8 mouse cellular contexts compared by ENCODE assay signal in genomic region chr16:94362174-94362873, GRCm38 (mm10). TPM values are rescaled to one million over a fixed set of nuclear protein-coding genes. Genes with fewer than 3 reads are reported as not detected.
DNase-seq lines count a peak whose midpoint lies in the region; ATAC-seq lines count a peak whose summit lies in the region.

No protein-coding gene starts in this region.

- H3K4me3 ChIP-seq in megakaryocyte, embryonic 14.5 days (replicated peaks): peak overlapping the region; percentile 76
- no peak overlapping the region for H3K4me3 ChIP-seq in hindbrain, embryonic 15.5 days
- H3K4me3 ChIP-seq in lung, embryonic 15.5 days: no peak overlapping the region

- 42% methylated on average over 10 of the region's 10 CpGs for WGBS in hindbrain, embryonic 15.5 days
- WGBS in lung, embryonic 15.5 days: 42% methylated on average over 10 of the region's 10 CpGs

- H3K9me3 ChIP-seq in megakaryocyte, embryonic 14.5 days: no peaks in the 10 kb centered on the region
- H3K9me3 ChIP-seq in hindbrain, embryonic 15.5 days: no peaks in the 10 kb centered on the region
- no peaks in the 10 kb centered on the region for H3K9me3 ChIP-seq in lung, embryonic 15.5 days

- DNase-seq in c-Kit-positive CD71-negative TER-119-negative erythroid progenitor cells, embryonic 14.5 days (ENCODE audit: low read depth): peak; percentile 47
- peak; percentile 67 to 79 for DNase-seq in frontal cortex, postnatal 10 days (ENCODE audit: low spot score in 2 of 2)
- DNase-seq in right cerebral cortex, postnatal 36 days (ENCODE audit: low spot score in 2 of 2): peak; percentile 87 to 91
- no peak for DNase-seq in thymus, postnatal 36 days

- peaks cover 71% of the 10 kb centered on the region for H3K4me1 ChIP-seq in megakaryocyte, embryonic 14.5 days
- peaks cover 9% of the 10 kb centered on the region for H3K4me1 ChIP-seq in hindbrain, embryonic 15.5 days (replicated peaks)
- peaks cover 6% of the 10 kb centered on the region; the same call in 1 of the 2 replicates for H3K4me1 ChIP-seq in lung, embryonic 15.5 days

- peaks cover 17% of the 10 kb centered on the region for H3K36me3 ChIP-seq in megakaryocyte, embryonic 14.5 days (replicated peaks; ENCODE audit: low read length)
- H3K36me3 ChIP-seq in hindbrain, embryonic 15.5 days: no peaks in the 10 kb centered on the region
- 0 out of 2 replicates have a peak, but pooled peaks cover 8% of the 10 kb centered on the region for H3K36me3 ChIP-seq in lung, embryonic 15.5 days

- H3K9ac ChIP-seq in hindbrain, embryonic 15.5 days: no peak overlapping the region
- H3K9ac ChIP-seq in lung, embryonic 15.5 days: no peak overlapping the region

- H3K27ac ChIP-seq in hindbrain, embryonic 15.5 days (replicated peaks): 0 out of 2 replicates have a peak overlapping the region, but pooled peaks have one; percentile 25
- H3K27ac ChIP-seq in lung, embryonic 15.5 days: no peak overlapping the region

- ATAC-seq in megakaryocyte, adult 5-6 weeks (ENCODE audit: poor library complexity, severe bottlenecking): no peak
- ATAC-seq in hindbrain, embryonic 15.5 days (ENCODE audit: low FRiP score, low read depth): peak; percentile 87
- peak; percentile 52; the same call in 1 of the 2 replicates for ATAC-seq in lung, embryonic 15.5 days (ENCODE audit: borderline replicate concordance, extremely low read depth, low FRiP score, low TSS enrichment)

- no peak overlapping the region for H3K4me2 ChIP-seq in hindbrain, embryonic 15.5 days
- H3K4me2 ChIP-seq in lung, embryonic 15.5 days: no peak overlapping the region

- no peaks in the 10 kb centered on the region for H3K27me3 ChIP-seq in megakaryocyte, embryonic 14.5 days (replicated peaks)
- H3K27me3 ChIP-seq in hindbrain, embryonic 15.5 days: no peaks in the 10 kb centered on the region
- no peaks in the 10 kb centered on the region for H3K27me3 ChIP-seq in lung, embryonic 15.5 days

RNA-seq across cellular contexts. Expression of gene Ttc3, which starts 8.1 kb away (rescaled TPM):
- polyA plus RNA-seq in megakaryocyte, embryonic 14.5 days (2012; ENCODE audit: insufficient read depth, low replicate concordance): 1.5 and 2.1 TPM in 2 replicates
- 12.0 and 19.7 TPM in 2 replicates for total RNA-seq in megakaryocyte, adult 5-6 weeks (2015)
- 39.3 and 56.6 TPM in 2 replicates for total RNA-seq in megakaryocyte, adult 5-6 weeks (2017)
- polyA plus RNA-seq in hindbrain, embryonic 15.5 days (2015; fragmentation: Nextera tagmentation; extraction: Ambion mirVana): 845 and 859 TPM in 2 replicates
- 171 and 177 TPM in 2 replicates for polyA plus RNA-seq in lung, embryonic 15.5 days (2015; fragmentation: Nextera tagmentation; extraction: Ambion mirVana)

RNA-seq across cellular contexts. Expression of gene Pigp, which starts 9.3 kb away (rescaled TPM):
- 25.2 and 39.6 TPM in 2 replicates for polyA plus RNA-seq in megakaryocyte, embryonic 14.5 days (2012; ENCODE audit: insufficient read depth, low replicate concordance)
- 9.9 and 11.1 TPM in 2 replicates for total RNA-seq in megakaryocyte, adult 5-6 weeks (2015)
- 4.8 and 10.2 TPM in 2 replicates for total RNA-seq in megakaryocyte, adult 5-6 weeks (2017)
- 104 and 127 TPM in 2 replicates for polyA plus RNA-seq in hindbrain, embryonic 15.5 days (2015; fragmentation: Nextera tagmentation; extraction: Ambion mirVana)
- polyA plus RNA-seq in lung, embryonic 15.5 days (2015; fragmentation: Nextera tagmentation; extraction: Ambion mirVana): 95.9 and 98.0 TPM in 2 replicates

RNA-seq across cellular contexts. Expression of gene Ripply3, which starts 34.1 kb away (rescaled TPM):
- polyA plus RNA-seq in megakaryocyte, embryonic 14.5 days (2012; ENCODE audit: insufficient read depth, low replicate concordance): not detected in 2 replicates
- total RNA-seq in megakaryocyte, adult 5-6 weeks (2015): 0.23 TPM in 1 of 2 replicates, not detected in the other
- total RNA-seq in megakaryocyte, adult 5-6 weeks (2017): not detected in 2 replicates
- polyA plus RNA-seq in hindbrain, embryonic 15.5 days (2015; fragmentation: Nextera tagmentation; extraction: Ambion mirVana): 0.94 and 1.1 TPM in 2 replicates
- polyA plus RNA-seq in lung, embryonic 15.5 days (2015; fragmentation: Nextera tagmentation; extraction: Ambion mirVana): 24.4 and 26.5 TPM in 2 replicates

RNA-seq across cellular contexts. Expression of gene Hlcs, which starts 49.0 kb away (rescaled TPM):
- 1.6 and 1.8 TPM in 2 replicates for polyA plus RNA-seq in megakaryocyte, embryonic 14.5 days (2012; ENCODE audit: insufficient read depth, low replicate concordance)
- total RNA-seq in megakaryocyte, adult 5-6 weeks (2015): 22.8 and 25.3 TPM in 2 replicates
- 14.8 and 21.9 TPM in 2 replicates for total RNA-seq in megakaryocyte, adult 5-6 weeks (2017)
- 9.4 and 9.6 TPM in 2 replicates for polyA plus RNA-seq in hindbrain, embryonic 15.5 days (2015; fragmentation: Nextera tagmentation; extraction: Ambion mirVana)
- 6.9 and 9.1 TPM in 2 replicates for polyA plus RNA-seq in lung, embryonic 15.5 days (2015; fragmentation: Nextera tagmentation; extraction: Ambion mirVana)

Comparison
In these comparisons a context has a peak if more than half of its experiments do, and no peak if none do; other contexts are left out.
1. DNase-seq: peak in c-Kit-positive CD71-negative TER-119-negative erythroid progenitor cells, embryonic 14.5 days (single experiment), frontal cortex, postnatal 10 days (2 of 2) and right cerebral cortex, postnatal 36 days (2 of 2); none in thymus, postnatal 36 days (0 of 2).
2. RNA of gene Ttc3, which starts 8.1 kb away (polyA plus RNA-seq): 845 to 859 TPM in hindbrain, embryonic 15.5 days and 171 to 177 TPM in lung, embryonic 15.5 days; 1.5 to 2.1 TPM in megakaryocyte, embryonic 14.5 days; every median in the first group is over 10 times any median in the second.
3. RNA of gene Ripply3, which starts 34.1 kb away (polyA plus RNA-seq): 24.4 to 26.5 TPM in lung, embryonic 15.5 days; 0.94 to 1.1 TPM in hindbrain, embryonic 15.5 days and not detected in megakaryocyte, embryonic 14.5 days; every median in the first group is over 10 times any median in the second.